Mouse (Mus musculus) embryonic facial prominence, embryonic 15.5 days (tissue): ENCODE results near the gene Gng12. TPM values are rescaled to one million over a fixed set of nuclear protein-coding genes. Genes with fewer than 3 reads are reported as not detected.
"Not testable (repeated sequence)": the region's sequence is repeated elsewhere in the genome, so short reads cannot be mapped to it uniquely, and the experiment has no call there.

Experiments used
- ATAC-seq: fragments of 200-750 bp; cut with Nextera tagmentation; 2 replicates; pipeline ENCODE4 v1.8.0; 2017; ENCODE audit warnings: low read depth, moderate TSS enrichment; ENCODE audit not compliant: insufficient number of reproducible peaks, low FRiP score, low TSS enrichment
- H3K27ac ChIP-seq: fragments of 300-500 bp; sonication (generic); replicated peaks from 2 replicates; pipeline ENCODE4 v1.5.1; 2015; ENCODE audit warnings: mild to moderate bottlenecking, inconsistent platforms
- H3K27me3 ChIP-seq: fragments of 300-500 bp; sonication (generic); 2 replicates; pipeline ENCODE4 v1.6.1; 2015; ENCODE audit warnings: inconsistent platforms
- H3K36me3 ChIP-seq: fragments of 300-500 bp; sonication (generic); 2 replicates; pipeline ENCODE4 v1.6.1; 2015; ENCODE audit warnings: mild to moderate bottlenecking, inconsistent platforms
- H3K4me1 ChIP-seq: fragments of 300-500 bp; sonication (generic); 2 replicates; pipeline ENCODE4 v1.6.1; 2015; ENCODE audit warnings: inconsistent platforms
- H3K4me2 ChIP-seq: fragments of 300-500 bp; sonication (generic); replicated peaks from 2 replicates; pipeline ENCODE4 v1.6.1; 2015; ENCODE audit warnings: mild to moderate bottlenecking, inconsistent platforms
- H3K4me3 ChIP-seq: fragments of 300-500 bp; sonication (generic); replicated peaks from 2 replicates; pipeline ENCODE4 v1.5.1; 2015; ENCODE audit warnings: mild to moderate bottlenecking, inconsistent platforms
- H3K9ac ChIP-seq: fragments of 300-500 bp; sonication (generic); 2 replicates; pipeline ENCODE4 v1.6.1; 2015; ENCODE audit warnings: inconsistent platforms
- H3K9me3 ChIP-seq: fragments of 300-500 bp; sonication (generic); replicated peaks from 2 replicates; pipeline ENCODE4 v1.6.1; 2016; ENCODE audit warnings: inconsistent platforms
- WGBS: fragments of 180-500 bp; shearing (Covaris S2); methylation state at CpG from one replicate; pipeline ENCODE4 v1.1.7; 2015; 5-methylcytosine and 5-hydroxymethylcytosine counted together
- polyA plus RNA-seq: library from polyadenylated mRNA; unstranded; fragments of >200 nt; fragmentation: Nextera tagmentation; extraction: Ambion mirVana; gene quantifications from 2 replicates; pipeline ENCODE4 v1.2.1, GENCODE M21; 2015

Gng12 gene
- polyA plus RNA-seq, 1 experiment from 2014 or later: 93.6 TPM

- ATAC-seq: no peak
- Histone ChIP-seq H3K27me3 (no peaks in the 10 kb centered on the region), H3K27ac (no peak overlapping the region), H3K4me1 (peaks cover 2% of the 10 kb centered on the region; the same call in 1 of the 2 replicates), H3K9me3 (no peaks in the 10 kb centered on the region), H3K36me3 (0 out of 2 replicates have a peak, but pooled peaks cover 4% of the 10 kb centered on the region), H3K9ac (no peak overlapping the region), H3K4me3 (no peak overlapping the region), H3K4me2 (no peak overlapping the region)
- WGBS: 56% methylated on average over 8 of the region's 8 CpGs
Measured at GRCm38 (mm10) chr6:67015739-67016519, 119.7 kb downstream of the Gng12 start.

GRCm38 (mm10) chr6:67016520-67017111, 120.4 kb downstream of the Gng12 start:
- H3K9me3 ChIP-seq: no peaks in the 10 kb centered on the region
- H3K4me2 ChIP-seq: no peak overlapping the region
- no peak overlapping the region for H3K9ac ChIP-seq
- H3K4me1 ChIP-seq: peaks cover 2% of the 10 kb centered on the region; the same call in 1 of the 2 replicates
- 0 out of 2 replicates have a peak, but pooled peaks cover 4% of the 10 kb centered on the region for H3K36me3 ChIP-seq
- H3K4me3 ChIP-seq: no peak overlapping the region
- WGBS: 71% methylated on average over 7 of the region's 7 CpGs
- H3K27me3 ChIP-seq: no peaks in the 10 kb centered on the region
- no peak overlapping the region for H3K27ac ChIP-seq
- ATAC-seq: no peak

- ATAC-seq: no peak
- 68% methylated on average over 4 of the region's 4 CpGs for WGBS
- no peaks in the 10 kb centered on the region for H3K9me3 ChIP-seq
Measured at GRCm38 (mm10) chr6:67018365-67018764, 122.2 kb downstream of the Gng12 start.

GRCm38 (mm10) chr6:67019001-67019400, 122.8 kb downstream of the Gng12 start:
- not testable (repeated sequence) for ATAC-seq, H3K4me2 ChIP-seq, H3K27ac ChIP-seq, H3K9ac ChIP-seq, H3K9me3 ChIP-seq, H3K36me3 ChIP-seq, H3K4me1 ChIP-seq, H3K27me3 ChIP-seq, H3K4me3 ChIP-seq
- 74% methylated on average over 7 of the region's 7 CpGs for WGBS

More at GRCm38 (mm10) chr6:67018365-67018764, 122.2 kb downstream of the Gng12 start:
- Histone ChIP-seq H3K4me3 (no peak overlapping the region), H3K27ac (no peak overlapping the region), H3K27me3 (no peaks in the 10 kb centered on the region), H3K4me1 (peaks cover 2% of the 10 kb centered on the region; the same call in 1 of the 2 replicates), H3K4me2 (no peak overlapping the region), H3K36me3 (0 out of 2 replicates have a peak, but pooled peaks cover 4% of the 10 kb centered on the region), H3K9ac (no peak overlapping the region)

DNA sequence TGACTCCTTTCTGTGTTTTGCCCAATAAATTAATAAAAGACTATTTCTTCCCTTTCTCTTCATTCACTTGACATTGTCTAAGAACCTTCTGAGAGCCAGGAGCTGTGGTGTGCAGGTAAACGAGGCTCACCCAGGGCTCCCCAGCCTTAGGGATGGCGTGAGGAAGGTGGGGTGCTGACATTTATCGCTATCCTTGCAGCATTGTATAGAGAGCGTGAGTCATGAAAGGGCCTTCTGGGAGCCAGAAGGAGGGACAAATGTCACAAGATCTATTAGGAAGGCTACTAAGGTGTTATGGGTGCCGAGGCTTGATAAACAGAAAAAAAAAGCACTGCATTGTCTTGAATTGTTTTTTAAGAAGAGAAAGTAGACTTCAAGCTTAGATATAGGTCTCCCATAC, 125.1 kb downstream of the Gng12 start:
- Histone ChIP-seq H3K9me3 (no peaks in the 10 kb centered on the region), H3K9ac (no peak overlapping the region), H3K4me3 (no peak overlapping the region), H3K4me1 (peaks cover 2% of the 10 kb centered on the region; the same call in 1 of the 2 replicates), H3K27ac (no peak overlapping the region), H3K27me3 (no peaks in the 10 kb centered on the region), H3K4me2 (no peak overlapping the region), H3K36me3 (0 out of 2 replicates have a peak, but pooled peaks cover under 1% of the 10 kb centered on the region)
- ATAC-seq: no peak
- 89% methylated on average over 5 of the region's 5 CpGs for WGBS

DNA sequence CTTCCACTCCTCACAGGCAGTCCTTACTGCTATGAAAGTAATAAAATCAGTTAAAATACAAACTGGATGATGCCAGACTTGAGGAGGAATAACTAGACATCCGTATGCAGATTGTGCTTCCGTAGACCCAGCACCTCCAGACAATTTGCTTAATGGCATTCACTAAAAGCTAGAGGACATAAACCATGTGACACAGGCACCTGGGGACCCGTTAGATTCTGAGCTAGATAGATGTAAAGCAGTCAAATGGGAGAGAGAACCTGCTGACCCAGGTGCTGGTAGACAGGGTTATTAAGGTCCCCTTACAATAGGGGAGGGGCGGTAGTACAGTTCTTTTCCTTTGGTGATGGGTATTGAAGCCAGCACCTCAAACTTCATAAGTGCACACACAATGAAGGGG, 127.5 kb downstream of the Gng12 start:
- Histone ChIP-seq H3K27me3 (no peaks in the 10 kb centered on the region), H3K9me3 (no peaks in the 10 kb centered on the region), H3K4me2 (no peak overlapping the region), H3K4me1 (no peaks in the 10 kb centered on the region), H3K36me3 (no peaks in the 10 kb centered on the region), H3K4me3 (no peak overlapping the region), H3K27ac (no peak overlapping the region), H3K9ac (no peak overlapping the region)
- ATAC-seq: no peak
- 84% methylated on average over 4 of the region's 4 CpGs for WGBS

DNA sequence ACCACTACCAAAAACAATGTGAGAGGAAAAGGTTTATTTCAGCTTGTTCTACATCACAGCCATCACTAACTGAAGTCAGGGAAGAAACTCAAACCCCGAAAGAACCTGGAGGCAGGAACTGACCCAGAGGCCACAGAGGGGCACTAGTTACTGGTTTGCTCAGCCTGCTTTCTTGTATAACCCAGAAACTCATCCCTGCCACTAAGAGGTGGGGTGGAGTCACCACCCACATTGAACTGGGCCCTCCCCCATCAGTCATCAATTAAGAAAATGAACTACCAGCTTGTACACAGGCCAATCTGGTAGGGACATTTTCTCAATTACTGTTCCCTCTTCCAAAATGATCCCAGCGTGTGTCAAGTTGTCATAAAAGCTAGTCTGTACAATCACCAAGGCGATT, 130.5 kb downstream of the Gng12 start:
- WGBS: 57% methylated on average over 3 of the region's 3 CpGs
- Histone ChIP-seq H3K27ac (no peak overlapping the region), H3K36me3 (no peaks in the 10 kb centered on the region), H3K4me3 (no peak overlapping the region), H3K4me2 (no peak overlapping the region), H3K9ac (no peak overlapping the region), H3K9me3 (no peaks in the 10 kb centered on the region), H3K4me1 (no peaks in the 10 kb centered on the region), H3K27me3 (no peaks in the 10 kb centered on the region)
- ATAC-seq: no peak

DNA sequence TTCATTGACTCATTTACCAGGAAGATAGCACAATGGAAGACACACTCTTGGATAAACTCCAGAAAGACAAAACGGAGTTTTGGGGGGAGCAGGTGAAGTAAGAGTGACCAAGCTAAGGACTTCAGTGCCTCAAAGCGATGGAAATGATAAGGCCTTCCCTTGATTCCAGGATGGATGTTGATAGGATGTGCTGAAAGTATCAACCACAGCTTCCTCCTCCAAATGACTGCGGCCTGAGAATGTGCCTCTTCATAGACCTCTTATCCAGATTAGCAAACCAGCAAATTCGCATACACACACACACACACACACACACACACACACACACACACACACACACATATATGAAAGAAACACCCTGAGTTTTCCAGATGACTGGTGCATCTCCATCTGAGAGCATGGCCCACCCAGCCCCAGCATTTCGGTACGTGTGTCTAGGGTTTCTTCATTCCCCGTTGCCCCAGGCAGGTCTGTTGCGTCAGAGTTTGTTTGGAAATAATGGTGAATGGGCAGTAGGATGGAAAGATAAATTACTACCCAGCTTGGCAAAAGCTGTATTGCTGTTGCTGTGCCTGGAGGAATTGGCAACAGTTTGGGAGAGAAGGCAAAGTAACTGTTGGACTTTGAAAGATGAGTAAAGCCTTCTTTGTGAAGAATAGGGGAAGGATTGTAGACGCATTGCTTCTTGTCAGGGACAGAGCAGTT, 131.4 kb downstream of the Gng12 start:
- ATAC-seq: no peak
- no peak overlapping the region for H3K27ac ChIP-seq
- 56% methylated on average over 9 of the region's 9 CpGs for WGBS
- H3K4me3 ChIP-seq: no peak overlapping the region
- H3K4me1 ChIP-seq: no peaks in the 10 kb centered on the region
- no peaks in the 10 kb centered on the region for H3K36me3 ChIP-seq
- H3K9me3 ChIP-seq: no peaks in the 10 kb centered on the region
- no peaks in the 10 kb centered on the region for H3K27me3 ChIP-seq
- no peak overlapping the region for H3K4me2 ChIP-seq
- H3K9ac ChIP-seq: no peak overlapping the region

- Histone ChIP-seq H3K27me3 (no peaks in the 10 kb centered on the region), H3K36me3 (no peaks in the 10 kb centered on the region), H3K9me3 (no peaks in the 10 kb centered on the region), H3K9ac (no peak overlapping the region), H3K4me1 (no peaks in the 10 kb centered on the region), H3K27ac (no peak overlapping the region), H3K4me3 (no peak overlapping the region), H3K4me2 (no peak overlapping the region)
- ATAC-seq: no peak
- WGBS: 40% methylated on average over 5 of the region's 5 CpGs
Measured at GRCm38 (mm10) chr6:67029312-67029950, 133.2 kb downstream of the Gng12 start.

GRCm38 (mm10) chr6:67029987-67030386, 133.8 kb downstream of the Gng12 start:
- no peak for ATAC-seq
- WGBS: 38% methylated on average over 3 of the region's 3 CpGs
- Histone ChIP-seq H3K4me2 (no peak overlapping the region), H3K9me3 (no peaks in the 10 kb centered on the region), H3K4me1 (no peaks in the 10 kb centered on the region), H3K9ac (no peak overlapping the region), H3K27me3 (no peaks in the 10 kb centered on the region), H3K4me3 (no peak overlapping the region), H3K27ac (no peak overlapping the region), H3K36me3 (no peaks in the 10 kb centered on the region)

DNA sequence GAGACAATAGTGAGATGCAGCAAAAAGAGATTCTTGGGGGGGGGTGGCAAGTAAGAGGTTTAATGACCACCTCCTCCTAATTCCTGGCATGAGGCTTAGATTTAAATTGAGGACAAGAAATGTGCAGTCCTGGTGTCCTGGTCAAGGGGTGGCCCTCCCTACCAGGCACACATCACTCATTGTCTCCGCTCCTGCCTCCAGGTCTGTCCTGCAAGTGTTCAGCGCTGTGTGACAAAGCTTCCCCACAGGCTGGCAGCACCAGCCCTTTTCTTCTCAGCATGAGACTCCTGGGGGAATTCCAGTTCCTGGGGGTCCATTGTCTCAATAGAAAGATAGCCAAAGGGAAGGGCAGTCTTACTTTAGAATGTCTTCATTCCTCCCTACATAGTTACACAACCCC, 134.2 kb downstream of the Gng12 start:
- 43% methylated on average over 2 of the region's 2 CpGs for WGBS
- Histone ChIP-seq H3K36me3 (no peaks in the 10 kb centered on the region), H3K4me1 (no peaks in the 10 kb centered on the region), H3K4me2 (no peak overlapping the region), H3K27ac (no peak overlapping the region), H3K27me3 (no peaks in the 10 kb centered on the region), H3K9me3 (no peaks in the 10 kb centered on the region), H3K4me3 (no peak overlapping the region), H3K9ac (no peak overlapping the region)
- ATAC-seq: no peak
